Mouse (Mus musculus) kidney, postnatal 0 days (tissue): Measurements from ENCODE around the gene Shroom4. TPM values are rescaled to one million over a fixed set of nuclear protein-coding genes. Genes with fewer than 3 reads are reported as not detected.

Experiments
- ATAC-seq: fragments of 200-750 bp; cut with Nextera tagmentation; replicated peaks from 2 replicates; pipeline ENCODE4 v1.8.0; 2017; ENCODE audit warnings: low read depth, moderate number of reproducible peaks, moderate TSS enrichment, moderate library complexity; ENCODE audit not compliant: low FRiP score
- DNase-seq: peaks from one replicate; pipeline ENCODE4 v3.0.0-alpha.2; 2016; ENCODE audit warnings: low spot score
- H3K27ac ChIP-seq: fragments of 300-500 bp; sonication (generic); 2 replicates; pipeline ENCODE4 v1.5.1; 2014; ENCODE audit warnings: mild to moderate bottlenecking
- H3K27me3 ChIP-seq: fragments of 300-500 bp; sonication (generic); 2 replicates; pipeline ENCODE4 v1.6.1; 2014; ENCODE audit warnings: low read length, mixed read lengths; ENCODE audit not compliant: insufficient read depth
- H3K36me3 ChIP-seq: fragments of 300-500 bp; sonication (generic); 2 replicates; pipeline ENCODE4 v1.6.1; 2014; ENCODE audit warnings: low read length, mixed read lengths; ENCODE audit not compliant: insufficient read depth
- H3K4me1 ChIP-seq: fragments of 300-500 bp; sonication (generic); replicated peaks from 2 replicates; pipeline ENCODE4 v1.6.1; 2014; ENCODE audit warnings: antibody characterized with exemption, low read length, mixed read lengths; ENCODE audit not compliant: insufficient read depth
- H3K4me2 ChIP-seq: fragments of 300-500 bp; sonication (generic); 2 replicates; pipeline ENCODE4 v1.6.1; 2014; ENCODE audit warnings: mild to moderate bottlenecking, low read length, moderate library complexity, mixed read lengths
- H3K4me3 ChIP-seq: fragments of 300-500 bp; sonication (generic); replicated peaks from 2 replicates; pipeline ENCODE4 v1.5.1; 2014; ENCODE audit warnings: low read depth, low read length
- H3K9ac ChIP-seq: fragments of 300-500 bp; sonication (generic); 2 replicates; pipeline ENCODE4 v1.6.1; 2014; ENCODE audit warnings: low read depth, low read length
- H3K9me3 ChIP-seq: fragments of 300-500 bp; sonication (generic); replicated peaks from 2 replicates; pipeline ENCODE4 v1.6.1; 2016; ENCODE audit warnings: low read length, inconsistent platforms, mixed read lengths
- CTCF ChIP-seq: IDR thresholded peaks from 2 replicates; pipeline ENCODE4 v1.5.1; 2016; ENCODE audit warnings: antibody characterized with exemption, low read depth, mild to moderate bottlenecking, moderate library complexity
- WGBS: fragments of 180-500 bp; shearing (Covaris S2); extraction: QIAGEN DNeasy Blood & Tissue Kit; methylation state at CpG from one replicate; pipeline ENCODE4 v1.1.7; 2014; 5-methylcytosine and 5-hydroxymethylcytosine counted together
- polyA plus RNA-seq: library from polyadenylated mRNA; unstranded; fragments of >200 nt; fragmentation: Nextera tagmentation; extraction: Ambion mirVana; gene quantifications from 2 replicates; pipeline ENCODE4 v1.2.1, GENCODE M21; 2015

Shroom4 gene
- polyA plus RNA-seq, 1 experiment from 2014 or later, result 6.4 TPM

DNA sequence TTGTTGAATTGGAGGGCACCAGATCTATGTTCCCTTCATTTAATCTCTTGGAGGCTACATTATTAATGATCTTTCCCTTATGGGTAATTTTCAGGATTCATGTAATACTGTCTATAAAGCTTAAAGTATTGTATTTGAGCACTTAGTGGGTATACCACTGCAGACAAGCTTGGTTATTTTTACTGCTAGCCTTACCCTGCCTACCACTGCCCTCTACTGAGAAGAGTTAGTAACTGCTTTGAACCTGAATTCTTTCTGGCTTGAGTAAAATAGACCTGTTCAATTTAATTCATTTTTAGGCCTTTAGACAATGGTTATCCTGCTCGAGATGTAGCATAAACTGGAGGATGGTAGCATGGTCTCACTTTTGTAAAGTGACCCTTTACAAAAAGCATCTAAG lies 75.5 kb downstream of the Shroom4 start:
- WGBS, result 22% methylated on average over 1 of the region's 1 CpGs
- ATAC-seq (no peak), DNase-seq (peak; percentile 47)
- Histone ChIP-seq H3K27ac (no peak overlapping the region), H3K36me3 (no peaks in the 10 kb centered on the region), H3K9ac (no peak overlapping the region), H3K4me2 (no peak overlapping the region), H3K27me3 (no peaks in the 10 kb centered on the region), H3K4me3 (no peak overlapping the region), H3K4me1 (no peaks in the 10 kb centered on the region), H3K9me3 (no peaks in the 10 kb centered on the region)
- peak; percentile 67 for TF ChIP-seq CTCF

GRCm38 (mm10) chrX:6482268-6482667 lies 82.6 kb downstream of the Shroom4 start:
- Histone ChIP-seq H3K4me1 (no peaks in the 10 kb centered on the region), H3K27me3 (no peaks in the 10 kb centered on the region), H3K27ac (no peak overlapping the region), H3K36me3 (no peaks in the 10 kb centered on the region), H3K4me2 (no peak overlapping the region), H3K4me3 (no peak overlapping the region), H3K9me3 (no peaks in the 10 kb centered on the region), H3K9ac (no peak overlapping the region)
- ATAC-seq (no peak), DNase-seq (no peak)
- peak; percentile 21; the same call in 1 of the 2 replicates for TF ChIP-seq CTCF
- WGBS, result 80% methylated on average over 4 of the region's 4 CpGs

GRCm38 (mm10) chrX:6483817-6484216 lies 84.2 kb downstream of the Shroom4 start:
- DNase-seq (no peak), ATAC-seq (no peak)
- Histone ChIP-seq H3K4me3 (no peak overlapping the region), H3K4me2 (no peak overlapping the region), H3K27ac (no peak overlapping the region), H3K36me3 (no peaks in the 10 kb centered on the region), H3K4me1 (no peaks in the 10 kb centered on the region), H3K9ac (no peak overlapping the region), H3K27me3 (no peaks in the 10 kb centered on the region), H3K9me3 (no peaks in the 10 kb centered on the region)
- WGBS, result 50% methylated on average over 8 of the region's 8 CpGs
- TF ChIP-seq CTCF, result no peak

GRCm38 (mm10) chrX:6490433-6490832 lies 90.8 kb downstream of the Shroom4 start:
- no peak for TF ChIP-seq CTCF
- no peak for DNase-seq
- WGBS, result 46% methylated on average over 4 of the region's 4 CpGs
- H3K4me2 ChIP-seq, result no peak overlapping the region
- H3K27ac ChIP-seq, result no peak overlapping the region
- H3K4me1 ChIP-seq, result no peaks in the 10 kb centered on the region
- ATAC-seq, result no peak
- H3K4me3 ChIP-seq, result no peak overlapping the region
- no peaks in the 10 kb centered on the region for H3K9me3 ChIP-seq
- H3K36me3 ChIP-seq, result no peaks in the 10 kb centered on the region
- H3K27me3 ChIP-seq, result no peaks in the 10 kb centered on the region
- H3K9ac ChIP-seq, result no peak overlapping the region

DNA sequence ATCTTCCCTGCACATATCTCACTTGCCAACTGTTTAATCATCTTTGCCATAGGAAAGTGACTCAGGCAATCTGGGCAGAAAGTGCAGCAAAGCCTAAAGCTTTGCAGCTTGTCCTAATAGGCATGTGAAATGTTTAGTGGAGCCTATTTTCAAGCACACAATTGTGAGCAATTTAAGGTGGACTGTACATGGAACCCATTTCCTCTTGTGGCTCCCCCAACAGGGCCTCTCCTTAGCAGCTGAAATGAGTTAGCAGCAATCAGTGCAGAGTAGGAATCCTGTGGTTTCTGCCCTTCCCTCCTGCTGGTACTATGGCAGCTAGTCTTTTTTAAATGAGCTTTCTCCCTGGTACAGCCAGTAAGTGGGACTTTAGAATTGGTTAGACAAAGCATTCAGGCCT lies 95.8 kb downstream of the Shroom4 start:
- H3K4me3 ChIP-seq, result no peak overlapping the region
- no peaks in the 10 kb centered on the region for H3K36me3 ChIP-seq
- no peak for TF ChIP-seq CTCF
- no peaks in the 10 kb centered on the region for H3K27me3 ChIP-seq
- no peaks in the 10 kb centered on the region for H3K4me1 ChIP-seq
- DNase-seq (no peak), ATAC-seq (no peak)
- H3K4me2 ChIP-seq, result no peak overlapping the region
- no peak overlapping the region for H3K9ac ChIP-seq
- no peak overlapping the region for H3K27ac ChIP-seq
- no peaks in the 10 kb centered on the region for H3K9me3 ChIP-seq

GRCm38 (mm10) chrX:6496374-6496773 lies 96.7 kb downstream of the Shroom4 start:
- DNase-seq, result no peak
- WGBS, result 14% methylated on average over 2 of the region's 2 CpGs
- TF ChIP-seq CTCF, result no peak

DNA sequence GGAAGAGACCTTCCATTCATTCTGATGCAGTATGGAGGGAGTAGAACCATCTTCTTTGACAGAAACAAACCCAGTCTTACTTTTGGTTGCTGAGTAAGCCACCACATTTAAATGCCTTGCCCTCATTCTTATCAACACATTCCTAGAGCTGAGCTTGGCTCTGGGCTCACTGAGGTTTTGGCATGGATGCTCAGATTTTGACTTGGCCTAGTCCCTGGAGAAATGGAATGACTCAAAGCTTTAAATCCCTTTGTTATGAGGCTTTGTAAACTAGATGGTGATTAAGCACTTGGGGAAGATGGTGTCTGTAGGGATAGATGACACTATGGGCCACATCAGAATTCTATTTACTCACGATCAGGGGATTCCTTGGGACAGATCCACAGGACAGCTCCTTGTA lies 102.2 kb downstream of the Shroom4 start:
- Histone ChIP-seq H3K27ac (no peak overlapping the region), H3K4me2 (no peak overlapping the region), H3K9me3 (no peaks in the 10 kb centered on the region), H3K4me1 (no peaks in the 10 kb centered on the region), H3K9ac (no peak overlapping the region), H3K36me3 (no peaks in the 10 kb centered on the region), H3K27me3 (no peaks in the 10 kb centered on the region), H3K4me3 (no peak overlapping the region)
- WGBS, result 75% methylated on average over 1 of the region's 1 CpGs
- DNase-seq (no peak), ATAC-seq (no peak)
- TF ChIP-seq CTCF, result no peak

More at GRCm38 (mm10) chrX:6496374-6496773, 96.7 kb downstream of the Shroom4 start:
- ATAC-seq, result no peak
- no peak overlapping the region for H3K4me2 ChIP-seq
- no peak overlapping the region for H3K9ac ChIP-seq
- H3K27ac ChIP-seq, result no peak overlapping the region
- H3K27me3 ChIP-seq, result no peaks in the 10 kb centered on the region
- H3K36me3 ChIP-seq, result no peaks in the 10 kb centered on the region
- no peaks in the 10 kb centered on the region for H3K4me1 ChIP-seq
- H3K9me3 ChIP-seq, result no peaks in the 10 kb centered on the region
- H3K4me3 ChIP-seq, result no peak overlapping the region
